Mouse (Mus musculus) lung, postnatal 0 days (tissue): ENCODE measurements around the gene Rbfox1.

Experiments
- CTCF ChIP-seq: IDR thresholded peaks from 2 replicates; pipeline ENCODE4 v1.5.1; 2016; ENCODE audit warnings: antibody characterized with exemption, mild to moderate bottlenecking
- EP300 ChIP-seq: IDR thresholded peaks from 2 replicates; pipeline ENCODE4 v1.6.1; 2016; ENCODE audit warnings: antibody characterized with exemption, mild to moderate bottlenecking, control low read depth

DNA sequence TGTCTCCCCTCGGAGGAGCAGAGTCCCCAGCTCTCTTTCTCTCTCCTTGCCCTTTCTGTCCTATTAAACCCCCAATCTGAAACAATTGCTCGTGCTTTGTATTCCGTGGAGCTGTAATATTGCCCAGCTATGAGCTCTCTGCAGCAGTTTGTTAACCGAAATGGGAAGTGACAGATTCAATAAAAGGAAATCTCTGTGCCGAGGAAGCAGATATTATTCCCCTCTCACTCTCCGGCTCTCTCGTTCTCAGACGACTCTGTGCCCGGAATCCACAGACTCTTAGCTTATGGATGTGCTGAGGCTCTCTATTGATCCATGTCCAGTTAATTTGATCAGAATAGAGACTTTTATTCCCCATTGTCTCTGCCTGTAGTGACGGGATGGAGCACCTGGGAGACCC lies 1260.3 kb downstream of the Rbfox1 start:
- TF ChIP-seq CTCF (no peak), EP300 (no peak)
